Mouse (Mus musculus) adrenal gland, adult 2 months (tissue): Measurements from ENCODE around the gene Noto. TPM values are rescaled to one million over a fixed set of nuclear protein-coding genes. Genes with fewer than 3 reads are reported as not detected.

ENCODE experiments used
- DNase-seq: peaks from one replicate; pipeline ENCODE4 v3.0.0; 2021
- polyA plus RNA-seq: library from polyadenylated mRNA; depleted of rRNA; stranded (reverse); fragments of >200 nt; gene quantifications from 2 replicates; pipeline ENCODE4 v1.2.3, GENCODE M21; 2012; rRNA removed
- total RNA-seq, 2 experiments: library from RNA; stranded (reverse); gene quantifications; 2 replicates each; pipeline ENCODE4 v1.2.3; 2021

The Noto gene
- total and polyA plus RNA-seq, 3 experiments: not detected

- no peak for DNase-seq
Measured at GRCm38 (mm10) chr6:85475581-85475980, 51.9 kb downstream of the Noto start.

DNA sequence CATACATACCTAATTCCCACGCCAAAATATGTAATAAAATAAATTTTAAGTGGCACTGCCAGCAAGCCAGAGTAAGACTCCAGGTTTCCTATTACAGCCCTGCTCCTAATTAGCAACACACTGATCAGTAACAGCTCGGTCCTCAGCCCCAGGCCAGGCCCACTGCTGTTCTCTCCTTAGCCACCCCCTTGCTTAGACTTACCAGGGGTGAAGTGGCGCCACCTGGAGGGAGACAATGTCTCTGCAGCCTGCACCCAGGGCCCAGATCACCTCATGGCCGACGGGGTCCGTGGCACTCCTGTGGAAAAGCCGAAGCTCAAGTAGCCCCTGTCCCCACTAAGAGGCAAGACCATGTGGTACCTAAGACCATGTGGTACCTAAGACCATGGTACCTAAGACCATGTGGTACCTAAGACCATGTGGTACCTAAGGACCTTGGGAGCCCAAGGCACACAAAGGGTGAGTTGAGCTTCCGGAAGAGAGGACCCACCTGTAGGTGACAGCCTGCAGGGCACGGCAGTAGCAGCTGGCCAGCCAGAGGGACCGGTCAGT lies 53.8 kb downstream of the Noto start:
- peak; percentile 30 for DNase-seq

GRCm38 (mm10) chr6:85478416-85478815 lies 54.7 kb downstream of the Noto start:
- no peak for DNase-seq

Other genes with a start within 250 kb of the Noto start
- gene Emx1, start 236.4 kb upstream of the Noto start, total RNA-seq: not detected
- gene Emx1, start 236.4 kb upstream of the Noto start, polyA plus RNA-seq: not detected in 2 replicates
- 10 to 100 TPM; 26.1 to 36.3 TPM for gene Sfxn5, start 90.5 kb upstream of the Noto start, total RNA-seq
- gene Sfxn5, start 90.5 kb upstream of the Noto start, polyA plus RNA-seq: 9.0 and 29.0 TPM in 2 replicates
- gene Rab11fip5, start 49.3 kb upstream of the Noto start, total RNA-seq: 10 to 100 TPM; 22.7 to 47.7 TPM
- gene Rab11fip5, start 49.3 kb upstream of the Noto start, polyA plus RNA-seq: 33.7 and 35.4 TPM in 2 replicates
- gene Smyd5, start 8.1 kb downstream of the Noto start, total RNA-seq: 10 to 100 TPM; 33.1 to 36.3 TPM
- gene Smyd5, start 8.1 kb downstream of the Noto start, polyA plus RNA-seq: 19.9 and 23.0 TPM in 2 replicates
- 100 to 1,000 TPM; 241 to 294 TPM for gene Cct7, start 27.6 kb downstream of the Noto start, total RNA-seq
- gene Cct7, start 27.6 kb downstream of the Noto start, polyA plus RNA-seq: 63.3 and 81.3 TPM in 2 replicates
- 10 to 100 TPM; 12.2 to 13.1 TPM for gene Pradc1, start 28.1 kb downstream of the Noto start, total RNA-seq
- gene Pradc1, start 28.1 kb downstream of the Noto start, polyA plus RNA-seq: 26.7 and 28.1 TPM in 2 replicates
- under 1 TPM; 0.40 to 0.90 TPM for gene Fbxo41, start 79.1 kb downstream of the Noto start, total RNA-seq
- gene Fbxo41, start 79.1 kb downstream of the Noto start, polyA plus RNA-seq: 1.1 and 1.2 TPM in 2 replicates
- not detected for gene Egr4, start 89.7 kb downstream of the Noto start, total RNA-seq
- 0.06 TPM in 1 of 2 replicates, not detected in the other for gene Egr4, start 89.7 kb downstream of the Noto start, polyA plus RNA-seq
- 1 to 10 TPM; 7.2 to 8.5 TPM for gene Alms1, start 163.6 kb downstream of the Noto start, total RNA-seq
- gene Alms1, start 163.6 kb downstream of the Noto start, polyA plus RNA-seq: 0.31 and 0.39 TPM in 2 replicates